Mouse (Mus musculus) heart, embryonic 10.5 days (tissue): ENCODE measurements around the gene Myl6b. TPM values are rescaled to one million over a fixed set of nuclear protein-coding genes. Genes with fewer than 3 reads are reported as not detected.

ENCODE experiments used
- DNase-seq: peaks from one replicate; pipeline ENCODE4 v3.0.0-alpha.2; 2017; ENCODE audit warnings: low spot score
- H3K27ac ChIP-seq: fragments of 300-500 bp; sonication (generic); 2 replicates; pipeline ENCODE4 v1.5.1; 2016; ENCODE audit warnings: mild to moderate bottlenecking
- H3K27me3 ChIP-seq: fragments of 300-500 bp; sonication (generic); 2 replicates; pipeline ENCODE4 v1.6.1; 2016; ENCODE audit warnings: mild to moderate bottlenecking; ENCODE audit not compliant: poor library complexity, insufficient read depth, severe bottlenecking
- H3K36me3 ChIP-seq: fragments of 300-500 bp; sonication (generic); 2 replicates; pipeline ENCODE4 v1.6.1; 2016; ENCODE audit warnings: mild to moderate bottlenecking, moderate library complexity
- H3K4me1 ChIP-seq: fragments of 300-500 bp; sonication (generic); 2 replicates; pipeline ENCODE4 v1.6.1; 2016; ENCODE audit warnings: mild to moderate bottlenecking
- H3K4me3 ChIP-seq: fragments of 300-500 bp; sonication (generic); 2 replicates; pipeline ENCODE4 v1.5.1; 2016; ENCODE audit warnings: mild to moderate bottlenecking, moderate library complexity
- H3K9me3 ChIP-seq: fragments of 300-500 bp; sonication (generic); 2 replicates; pipeline ENCODE4 v1.6.1; 2016; ENCODE audit warnings: mild to moderate bottlenecking, moderate library complexity
- WGBS: fragments of 180-500 bp; shearing (Covaris S2); methylation state at CpG from one replicate; pipeline ENCODE4 v1.1.7; 2016; 5-methylcytosine and 5-hydroxymethylcytosine counted together
- polyA plus RNA-seq: library from polyadenylated mRNA; unstranded; fragments of >200 nt; fragmentation: Nextera tagmentation; extraction: Ambion mirVana; gene quantifications from 2 replicates; pipeline ENCODE4 v1.2.1, GENCODE M21; 2016

The Myl6b gene
- 3.2 and 4.0 TPM in 2 replicates for polyA plus RNA-seq

GRCm38 (mm10) chr10:128498590-128498989 lies at the start of gene Myl6b:
Gene Myl6b, minus strand, starts transcription at chr10:128498685.
- Histone ChIP-seq H3K27me3 (no peaks in the 10 kb centered on the region), H3K4me1 (peaks cover 46% of the 10 kb centered on the region), H3K9me3 (no peaks in the 10 kb centered on the region), H3K4me3 (peak within 1 kb of the TSS; percentile 61), H3K36me3 (no peaks in the 10 kb centered on the region), H3K27ac (peak within 1 kb of the TSS; percentile 89)
- whole genome bisulfite sequencing, result under 1% methylated on average over 27 of the region's 27 CpGs
- DNase-seq, result peak; percentile 99

DNA sequence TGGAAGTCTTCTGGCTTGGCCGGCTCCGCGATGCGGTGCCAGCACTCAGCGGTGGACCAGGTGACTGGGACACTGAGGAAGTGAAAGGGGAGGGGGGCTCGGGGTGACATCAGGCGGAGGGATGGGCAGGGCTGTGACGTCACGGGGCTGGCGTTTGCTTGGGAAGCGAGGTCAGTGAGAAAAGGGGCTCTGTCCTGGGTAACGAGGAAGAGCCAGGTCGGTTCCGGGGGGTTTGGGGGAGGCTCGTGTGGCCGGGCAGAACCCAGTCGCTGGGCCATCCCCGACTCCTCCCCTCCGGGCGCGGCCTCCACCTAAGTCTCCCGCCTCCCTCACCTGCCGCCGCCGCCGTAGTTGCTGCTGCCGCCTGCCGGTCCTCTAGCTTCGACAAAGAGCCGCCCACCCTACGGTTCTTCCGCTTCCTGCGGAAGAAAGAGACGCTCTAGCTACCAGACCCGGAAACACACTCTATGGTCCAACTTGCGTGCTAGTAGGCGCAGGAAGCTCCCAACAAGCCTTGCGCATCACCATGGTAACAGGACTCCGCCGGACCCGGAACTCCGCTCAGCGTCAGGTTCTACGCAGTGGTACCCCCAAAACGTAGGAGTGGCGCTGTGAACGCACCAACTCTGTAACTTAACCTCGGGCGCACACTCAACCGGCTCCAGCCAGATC lies 49.0 kb upstream of the Myl6b start, which contains the start of gene Zc3h10:
Zc3h10 (minus strand) TSS at position 414 of the 672 bp plus-strand sequence.
- Histone ChIP-seq H3K27me3 (no peaks in the 10 kb centered on the region), H3K4me3 (peak within 1 kb of the TSS; percentile 80), H3K9me3 (no peaks in the 10 kb centered on the region), H3K27ac (peak within 1 kb of the TSS; percentile 96), H3K36me3 (peaks cover 33% of the 10 kb centered on the region), H3K4me1 (peaks cover 17% of the 10 kb centered on the region)
- WGBS, result under 1% methylated on average over 46 of the region's 50 CpGs
- peak; percentile 99 for DNase-seq

- Histone ChIP-seq H3K36me3 (peaks cover 39% of the 10 kb centered on the region), H3K4me1 (peaks cover 17% of the 10 kb centered on the region), H3K4me3 (peak overlapping the region; percentile 80), H3K27ac (peak overlapping the region; percentile 90), H3K27me3 (no peaks in the 10 kb centered on the region), H3K9me3 (no peaks in the 10 kb centered on the region)
- 26% methylated on average over 7 of the region's 7 CpGs for WGBS
- DNase-seq, result no peak
Measured at GRCm38 (mm10) chr10:128546787-128547186, 48.3 kb upstream of the Myl6b start.

- Histone ChIP-seq H3K36me3 (peaks cover 42% of the 10 kb centered on the region), H3K4me3 (peak overlapping the region; percentile 80), H3K27me3 (no peaks in the 10 kb centered on the region), H3K4me1 (peaks cover 17% of the 10 kb centered on the region), H3K27ac (peak overlapping the region; percentile 90), H3K9me3 (no peaks in the 10 kb centered on the region)
- DNase-seq, result no peak
- WGBS, result 16% methylated on average over 4 of the region's 4 CpGs
Measured at GRCm38 (mm10) chr10:128546361-128546760, 47.9 kb upstream of the Myl6b start.

- peaks cover 17% of the 10 kb centered on the region for H3K4me1 ChIP-seq
- no peaks in the 10 kb centered on the region for H3K27me3 ChIP-seq
- no peak for DNase-seq
- 85% methylated on average over 3 of the region's 3 CpGs for WGBS
- H3K27ac ChIP-seq, result no peak overlapping the region
- H3K9me3 ChIP-seq, result no peaks in the 10 kb centered on the region
- H3K36me3 ChIP-seq, result peaks cover 42% of the 10 kb centered on the region
- H3K4me3 ChIP-seq, result no peak overlapping the region
Measured at GRCm38 (mm10) chr10:128545570-128545898, 47.0 kb upstream of the Myl6b start.

DNA sequence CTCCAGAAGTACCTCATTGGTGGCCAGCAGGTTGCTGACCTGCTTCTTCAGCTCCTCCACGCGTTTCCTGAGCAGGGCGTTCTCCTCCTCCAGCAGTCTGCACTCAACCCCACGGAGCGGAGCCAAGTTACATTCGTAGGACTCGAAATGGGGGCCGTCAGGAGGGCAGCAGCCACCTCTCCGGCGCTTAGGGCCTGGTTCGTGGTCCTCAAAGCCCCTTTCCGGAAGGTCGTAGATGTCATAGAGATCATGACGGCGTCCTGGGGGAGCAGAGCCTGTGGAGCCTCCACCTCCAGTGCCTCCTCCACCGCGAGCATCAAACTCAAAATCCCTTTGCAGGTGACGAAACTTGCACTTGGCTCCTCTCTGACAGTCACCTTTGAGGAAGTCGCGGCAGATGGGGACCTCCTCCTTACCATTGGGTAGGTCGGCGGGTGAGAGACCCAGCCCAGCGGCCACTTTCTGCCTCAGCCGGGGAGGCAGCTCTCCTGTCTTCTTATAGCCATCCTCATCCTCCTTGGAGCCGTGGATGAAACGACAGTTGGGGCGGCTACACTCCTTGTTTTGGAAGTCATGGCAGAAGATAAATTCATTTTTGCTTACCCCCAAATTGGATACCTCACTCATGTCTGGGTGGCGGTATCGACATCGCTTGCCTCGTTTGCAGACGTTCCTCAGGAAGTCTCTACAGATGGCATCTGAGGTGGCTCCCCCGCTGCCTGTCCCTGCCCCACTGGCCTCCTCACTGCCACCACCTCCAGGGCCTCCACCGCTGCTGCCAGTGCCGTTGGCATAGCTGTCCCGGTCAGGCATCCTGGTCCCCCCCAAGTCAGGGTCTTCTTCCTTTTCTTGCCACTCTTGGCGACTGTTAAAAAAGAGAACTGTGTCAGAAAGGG lies 46.4 kb upstream of the Myl6b start:
- WGBS, result 94% methylated on average over 37 of the region's 37 CpGs
- H3K36me3 ChIP-seq, result peaks cover 42% of the 10 kb centered on the region

GRCm38 (mm10) chr10:128544151-128544657 lies 45.7 kb upstream of the Myl6b start:
- 94% methylated on average over 15 of the region's 15 CpGs for WGBS
- H3K36me3 ChIP-seq, result peaks cover 42% of the 10 kb centered on the region

More for the DNA sequence above, 46.4 kb upstream of the Myl6b start:
- Histone ChIP-seq H3K4me1 (peaks cover 17% of the 10 kb centered on the region), H3K27me3 (no peaks in the 10 kb centered on the region), H3K4me3 (no peak overlapping the region), H3K27ac (0 out of 2 replicates have a peak overlapping the region, but pooled peaks have one; percentile 44), H3K9me3 (no peaks in the 10 kb centered on the region)
- no peak for DNase-seq

DNA sequence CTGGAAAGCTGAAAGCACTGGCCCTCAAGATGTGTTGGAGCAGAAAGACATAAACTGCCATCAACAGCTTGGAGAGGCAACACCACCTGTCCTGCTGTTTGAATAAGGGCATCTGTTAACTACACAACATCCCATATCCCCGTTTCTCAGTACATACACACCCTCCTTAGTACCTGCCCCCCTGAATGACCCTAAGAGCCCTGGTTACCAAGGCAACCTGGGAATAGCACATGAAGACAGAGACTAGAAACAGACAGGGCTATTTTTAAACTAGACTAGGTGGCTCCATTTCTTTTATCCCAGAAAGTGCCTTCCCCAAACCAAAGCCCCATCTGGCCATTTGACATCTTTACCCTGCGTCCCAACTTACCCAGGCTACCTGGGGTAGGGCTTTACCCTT lies 44.6 kb upstream of the Myl6b start:
- Histone ChIP-seq H3K4me3 (peak overlapping the region; percentile 15; the same call in 1 of the 2 replicates), H3K4me1 (peaks cover 17% of the 10 kb centered on the region), H3K27ac (peak overlapping the region; percentile 29; the same call in 1 of the 2 replicates), H3K27me3 (no peaks in the 10 kb centered on the region), H3K36me3 (peaks cover 42% of the 10 kb centered on the region), H3K9me3 (no peaks in the 10 kb centered on the region)
- WGBS, result 55% methylated on average over 2 of the region's 2 CpGs
- DNase-seq, result no peak

More at GRCm38 (mm10) chr10:128544151-128544657, 45.7 kb upstream of the Myl6b start:
- Histone ChIP-seq H3K27me3 (no peaks in the 10 kb centered on the region), H3K27ac (peak overlapping the region; percentile 44; the same call in 1 of the 2 replicates), H3K4me3 (no peak overlapping the region), H3K9me3 (no peaks in the 10 kb centered on the region), H3K4me1 (peaks cover 17% of the 10 kb centered on the region)
- no peak for DNase-seq

GRCm38 (mm10) chr10:128538340-128538870 lies 39.9 kb upstream of the Myl6b start:
- H3K4me3 ChIP-seq, result no peak overlapping the region
- DNase-seq, result no peak
- H3K27me3 ChIP-seq, result no peaks in the 10 kb centered on the region
- no peaks in the 10 kb centered on the region for H3K9me3 ChIP-seq
- peaks cover 7% of the 10 kb centered on the region for H3K4me1 ChIP-seq
- WGBS, result 80% methylated on average over 1 of the region's 1 CpGs
- no peak overlapping the region for H3K27ac ChIP-seq
- H3K36me3 ChIP-seq, result peaks cover 18% of the 10 kb centered on the region

DNA sequence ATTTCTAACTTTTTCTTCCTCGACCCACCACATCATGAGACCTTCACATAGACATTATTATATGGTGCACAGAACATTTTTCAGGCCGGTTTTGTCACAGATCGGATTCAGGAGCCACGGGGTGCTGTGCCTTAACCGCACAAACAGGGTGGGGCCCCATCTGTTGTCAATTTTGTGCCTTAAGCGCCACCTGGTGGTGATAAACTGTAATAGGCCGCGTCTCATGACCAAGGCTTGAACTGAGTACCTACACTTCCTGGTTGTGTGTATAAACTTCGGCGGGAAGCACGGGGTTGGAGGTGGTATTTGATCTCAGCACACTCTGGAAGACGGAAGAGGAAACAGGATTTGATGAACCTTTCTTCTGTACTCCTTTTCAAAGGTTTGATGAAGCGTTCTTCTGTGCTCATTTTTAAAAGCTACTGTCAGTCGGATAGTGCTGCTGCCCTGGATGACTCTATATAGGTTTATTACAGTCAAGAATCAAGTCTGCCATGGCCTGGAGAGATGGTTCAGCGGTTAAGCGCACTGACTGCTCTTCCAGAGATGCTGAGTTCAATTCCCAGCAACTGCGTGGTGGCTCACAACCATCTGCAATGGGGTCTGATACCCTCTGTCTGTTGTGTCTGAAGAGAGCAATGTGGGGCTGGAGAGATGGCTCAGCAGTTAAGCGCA lies 37.9 kb upstream of the Myl6b start:
- 0 out of 2 replicates have a peak, but pooled peaks cover under 1% of the 10 kb centered on the region for H3K36me3 ChIP-seq
- DNase-seq, result peak; percentile 96
- 16% methylated on average over 18 of the region's 18 CpGs for WGBS
- H3K27ac ChIP-seq, result peak overlapping the region; percentile 78
- H3K9me3 ChIP-seq, result no peaks in the 10 kb centered on the region
- H3K4me1 ChIP-seq, result no peaks in the 10 kb centered on the region
- H3K27me3 ChIP-seq, result no peaks in the 10 kb centered on the region
- peak overlapping the region; percentile 41 for H3K4me3 ChIP-seq

- no peak for DNase-seq
- Histone ChIP-seq H3K27ac (peak overlapping the region; percentile 78; the same call in 1 of the 2 replicates), H3K36me3 (no peaks in the 10 kb centered on the region), H3K9me3 (no peaks in the 10 kb centered on the region), H3K4me3 (peak overlapping the region; percentile 41), H3K4me1 (no peaks in the 10 kb centered on the region), H3K27me3 (no peaks in the 10 kb centered on the region)
- 74% methylated on average over 4 of the region's 4 CpGs for WGBS
Measured at GRCm38 (mm10) chr10:128535624-128536265, 37.3 kb upstream of the Myl6b start.

GRCm38 (mm10) chr10:128535206-128535605 lies 36.7 kb upstream of the Myl6b start:
- no peak for DNase-seq
- no peaks in the 10 kb centered on the region for H3K9me3 ChIP-seq
- 74% methylated on average over 2 of the region's 2 CpGs for WGBS
- H3K27me3 ChIP-seq, result no peaks in the 10 kb centered on the region
- H3K4me1 ChIP-seq, result no peaks in the 10 kb centered on the region
- H3K4me3 ChIP-seq, result no peak overlapping the region
- no peak overlapping the region for H3K27ac ChIP-seq
- H3K36me3 ChIP-seq, result no peaks in the 10 kb centered on the region
